Comparison of ENCODE assay signal across 24 mouse cellular contexts in the genomic region with DNA sequence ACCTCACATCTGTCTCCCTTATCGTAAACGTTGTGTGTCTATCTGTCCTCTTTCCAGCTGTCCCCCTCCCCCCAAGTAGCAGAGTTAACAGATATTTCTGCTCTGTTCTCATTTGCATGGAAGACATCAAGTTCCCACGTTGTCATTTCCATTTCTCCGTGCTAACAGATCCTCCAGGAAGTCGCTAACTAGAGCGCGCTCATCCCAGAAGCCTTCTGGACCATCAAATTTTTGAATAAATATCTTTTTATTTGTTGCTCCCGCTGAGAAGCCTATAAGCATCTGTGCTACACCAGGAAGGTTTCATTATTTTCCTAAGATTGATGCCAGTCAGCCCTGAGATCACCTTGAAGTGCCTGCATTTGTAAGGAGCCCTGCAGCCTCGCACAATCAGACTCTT.
DNase-seq lines count a peak whose midpoint lies in the region; ATAC-seq and TF ChIP-seq lines count a peak whose summit lies in the region.
"Had no signal": no experiment of that assay in that cellular context is flagged by ENCODE, and none has a peak within 500 bp of the region (broad histone marks: within the 10 kb centered on the region; RNA-seq: fewer than 3 reads in every experiment).

No protein-coding gene starts in this region.

- no peak for TF ChIP-seq CTCF in midbrain, postnatal 0 days (IDR thresholded peaks at IDR 0.05)

- H3K9ac ChIP-seq in forebrain, embryonic 13.5 days = no peak overlapping the region
- H3K9ac ChIP-seq in forebrain, embryonic 12.5 days = no peak overlapping the region
- no peak overlapping the region for H3K9ac ChIP-seq in midbrain, embryonic 14.5 days (replicated peaks; ENCODE audit: low read length)
- H3K9ac ChIP-seq in midbrain, postnatal 0 days (replicated peaks; ENCODE audit: low read length, poor library complexity, severe bottlenecking) = no peak overlapping the region
- H3K9ac ChIP-seq: embryonic facial prominence, embryonic 13.5 days; forebrain, embryonic 15.5 days; heart, embryonic 15.5 days; hindbrain, embryonic 15.5 days had no signal

- no peak overlapping the region for H3K4me3 ChIP-seq in forebrain, embryonic 13.5 days
- no peak overlapping the region for H3K4me3 ChIP-seq in forebrain, embryonic 12.5 days (replicated peaks)
- no peak overlapping the region for H3K4me3 ChIP-seq in midbrain, embryonic 14.5 days (replicated peaks; ENCODE audit: low read depth, low read length)
- H3K4me3 ChIP-seq in midbrain, postnatal 0 days (ENCODE audit: low read depth, low read length) = no peak overlapping the region
- H3K4me3 ChIP-seq: embryonic facial prominence, embryonic 13.5 days; forebrain, embryonic 15.5 days; heart, adult 2 months; heart, embryonic 15.5 days; hindbrain, embryonic 15.5 days had no signal

- peaks cover 16% of the 10 kb centered on the region for H3K27me3 ChIP-seq in forebrain, embryonic 13.5 days
- H3K27me3 ChIP-seq in forebrain, embryonic 12.5 days = peaks cover 16% of the 10 kb centered on the region; the same call in 1 of the 2 replicates
- peaks cover 5% of the 10 kb centered on the region; the same call in 1 of the 2 replicates for H3K27me3 ChIP-seq in midbrain, embryonic 14.5 days (ENCODE audit: control insufficient read depth, insufficient read depth, low read length)
- H3K27me3 ChIP-seq in midbrain, postnatal 0 days (ENCODE audit: insufficient read depth, low read length) = no peaks in the 10 kb centered on the region
- H3K27me3 ChIP-seq: embryonic facial prominence, embryonic 13.5 days; heart, embryonic 15.5 days; hindbrain, embryonic 15.5 days; Patski had no signal

- no peak overlapping the region for H3K4me2 ChIP-seq in forebrain, embryonic 13.5 days
- no peak overlapping the region for H3K4me2 ChIP-seq in forebrain, embryonic 12.5 days
- no peak overlapping the region for H3K4me2 ChIP-seq in midbrain, embryonic 14.5 days (ENCODE audit: low read length)
- H3K4me2 ChIP-seq in midbrain, postnatal 0 days (ENCODE audit: low read depth, low read length, poor library complexity, severe bottlenecking) = no peak overlapping the region
- H3K4me2 ChIP-seq: embryonic facial prominence, embryonic 13.5 days; forebrain, embryonic 15.5 days; heart, embryonic 11.5 days; heart, embryonic 15.5 days; hindbrain, embryonic 15.5 days had no signal

- peak overlapping the region; percentile 19; the same call in 1 of the 2 replicates for H3K27ac ChIP-seq in forebrain, embryonic 13.5 days
- no peak overlapping the region for H3K27ac ChIP-seq in forebrain, embryonic 12.5 days
- no peak overlapping the region for H3K27ac ChIP-seq in midbrain, embryonic 14.5 days (replicated peaks; ENCODE audit: low read depth, low read length)
- no peak overlapping the region for H3K27ac ChIP-seq in midbrain, postnatal 0 days (ENCODE audit: low read depth, low read length)
- H3K27ac ChIP-seq: embryonic facial prominence, embryonic 13.5 days; forebrain, embryonic 15.5 days; heart, adult 2 months; heart, embryonic 15.5 days; hindbrain, embryonic 15.5 days had no signal

- no peaks in the 10 kb centered on the region for H3K9me3 ChIP-seq in forebrain, embryonic 13.5 days (replicated peaks)
- no peaks in the 10 kb centered on the region for H3K9me3 ChIP-seq in forebrain, embryonic 12.5 days
- H3K9me3 ChIP-seq in midbrain, embryonic 14.5 days (ENCODE audit: control insufficient read depth, low read length) = no peaks in the 10 kb centered on the region
- H3K9me3 ChIP-seq in midbrain, postnatal 0 days (ENCODE audit: low read length) = no peaks in the 10 kb centered on the region
- H3K9me3 ChIP-seq: embryonic facial prominence, embryonic 13.5 days; forebrain, embryonic 15.5 days; heart, embryonic 15.5 days; hindbrain, embryonic 15.5 days had no signal

- WGBS in forebrain, embryonic 13.5 days = 71% methylated on average over 9 of the region's 9 CpGs
- WGBS in forebrain, embryonic 12.5 days = 73% methylated on average over 9 of the region's 9 CpGs
- WGBS in midbrain, embryonic 14.5 days = 60% methylated on average over 9 of the region's 9 CpGs
- WGBS in midbrain, postnatal 0 days = 44% methylated on average over 9 of the region's 9 CpGs

- DNase-seq in midbrain, embryonic 14.5 days = peak; percentile 53
- no peak for DNase-seq in midbrain, postnatal 0 days (ENCODE audit: low spot score)
- DNase-seq in R1 (ENCODE audit: low read depth, low spot score) = peak; percentile 41
- DNase-seq in gastrocnemius, adult 8-10 months (ENCODE audit: low spot score in 2 of 2) = no peak
- no peak for DNase-seq in lung, postnatal 14 days
- DNase-seq: adrenal gland, adult 2 months; adrenal gland, postnatal 25 days; B cell, adult 2 months; cerebellum, adult 11 months; cerebellum, adult 8-10 months; cerebellum, postnatal 25 days; gastrocnemius, postnatal 14 days; heart, adult 2 months; heart, postnatal 14 days had no signal

- no peaks in the 10 kb centered on the region for H3K36me3 ChIP-seq in forebrain, embryonic 13.5 days (ENCODE audit: poor library complexity, severe bottlenecking)
- no peaks in the 10 kb centered on the region for H3K36me3 ChIP-seq in forebrain, embryonic 12.5 days (replicated peaks)
- no peaks in the 10 kb centered on the region for H3K36me3 ChIP-seq in midbrain, embryonic 14.5 days (ENCODE audit: control insufficient read depth, insufficient read depth, low read length)
- H3K36me3 ChIP-seq in midbrain, postnatal 0 days (ENCODE audit: insufficient read depth, low read length) = no peaks in the 10 kb centered on the region
- H3K36me3 ChIP-seq: embryonic facial prominence, embryonic 13.5 days; forebrain, embryonic 15.5 days; heart, embryonic 15.5 days; hindbrain, embryonic 15.5 days had no signal

- ATAC-seq in forebrain, embryonic 13.5 days = no peak
- ATAC-seq in forebrain, embryonic 12.5 days (ENCODE audit: low FRiP score) = no peak
- ATAC-seq in midbrain, embryonic 14.5 days (ENCODE audit: low FRiP score, low TSS enrichment) = no peak
- no peak for ATAC-seq in midbrain, postnatal 0 days (ENCODE audit: low FRiP score)
- ATAC-seq: CD4-positive, CD25-positive, alpha-beta regulatory T cell, adult 4 months; forebrain, embryonic 15.5 days; intestine, embryonic 16.5 days; Patski had no signal

- peaks cover 30% of the 10 kb centered on the region for H3K4me1 ChIP-seq in forebrain, embryonic 13.5 days
- H3K4me1 ChIP-seq in forebrain, embryonic 12.5 days = peaks cover 32% of the 10 kb centered on the region
- peaks cover 24% of the 10 kb centered on the region for H3K4me1 ChIP-seq in midbrain, embryonic 14.5 days (ENCODE audit: control insufficient read depth, insufficient read depth, low read length)
- H3K4me1 ChIP-seq in midbrain, postnatal 0 days (ENCODE audit: insufficient read depth, low read length) = peaks cover 8% of the 10 kb centered on the region; the same call in 1 of the 2 replicates

Comparison
In these comparisons a context has a peak if more than half of its experiments do, and no peak if none do; other contexts are left out.
1. DNase-seq: peak in midbrain, embryonic 14.5 days (single experiment) and R1 (single experiment); none in midbrain, postnatal 0 days (single experiment), gastrocnemius, adult 8-10 months (0 of 2) and lung, postnatal 14 days (single experiment).